Mouse (Mus musculus): ENCODE results near the gene Tmem116. TPM values are rescaled to one million over a fixed set of nuclear protein-coding genes. Genes with fewer than 3 reads are reported as not detected.

Tmem116 gene
- 1 to 10 TPM; 6.6 to 6.9 TPM for total RNA-seq (2021)
- long read RNA-seq, experiment 1, partial matches to known transcripts = 1 of 4 reads
- long read RNA-seq, experiment 1, other reads (novel, unspliced or antisense) = 2 of 4 reads
- long read RNA-seq, experiment 2, partial matches to known transcripts = 1 of 7 reads
- long read RNA-seq, experiment 2, other reads (novel, unspliced or antisense) = 6 of 7 reads

- DNase-seq (ENCODE audit: low spot score in 2 of 2) = no peak
Observed at GRCm38 (mm10) chr5:121451644-121452025, at the start of gene Tmem116. Gene Tmem116 (plus strand): TSS chr5:121451893.

GRCm38 (mm10) chr5:121407856-121408255, 43.8 kb upstream of the Tmem116 start:
- DNase-seq (ENCODE audit: low spot score in 2 of 2) = no peak

- DNase-seq (ENCODE audit: low spot score in 2 of 2) = no peak
Observed at GRCm38 (mm10) chr5:121410975-121411374, 40.7 kb upstream of the Tmem116 start.

- no peak for DNase-seq (ENCODE audit: low spot score in 2 of 2)
Observed at GRCm38 (mm10) chr5:121420721-121421120, 31.0 kb upstream of the Tmem116 start.

GRCm38 (mm10) chr5:121422787-121423186, 28.9 kb upstream of the Tmem116 start:
- peak; percentile 24 to 30 for DNase-seq (ENCODE audit: low spot score in 2 of 2)

GRCm38 (mm10) chr5:121423297-121423696, 28.4 kb upstream of the Tmem116 start:
- no peak for DNase-seq (ENCODE audit: low spot score in 2 of 2)

- peak; percentile 44 to 48 for DNase-seq (ENCODE audit: low spot score in 2 of 2)
Observed at GRCm38 (mm10) chr5:121428954-121429353, 22.7 kb upstream of the Tmem116 start.

GRCm38 (mm10) chr5:121438131-121438530, 13.6 kb upstream of the Tmem116 start:
- peak in 1 of 2 experiments; percentile 25 for DNase-seq (ENCODE audit: low spot score in 2 of 2)

GRCm38 (mm10) chr5:121438756-121439155, 12.9 kb upstream of the Tmem116 start:
- DNase-seq (ENCODE audit: low spot score in 2 of 2) = no peak

GRCm38 (mm10) chr5:121443548-121443947, 8.1 kb upstream of the Tmem116 start:
- peak in 1 of 2 experiments; percentile 37 for DNase-seq (ENCODE audit: low spot score in 2 of 2)

- DNase-seq (ENCODE audit: low spot score in 2 of 2) = no peak
Observed at GRCm38 (mm10) chr5:121444870-121445269, 6.8 kb upstream of the Tmem116 start.

- no peak for DNase-seq (ENCODE audit: low spot score in 2 of 2)
Observed at GRCm38 (mm10) chr5:121448450-121448849, 3.2 kb upstream of the Tmem116 start.

- peak in 1 of 2 experiments; percentile 34 for DNase-seq (ENCODE audit: low spot score in 2 of 2)
Observed at GRCm38 (mm10) chr5:121449976-121450375, 1.7 kb upstream of the Tmem116 start.

GRCm38 (mm10) chr5:121450476-121450875, 1.2 kb upstream of the Tmem116 start:
- no peak for DNase-seq (ENCODE audit: low spot score in 2 of 2)

GRCm38 (mm10) chr5:121451203-121451602, 490 bp upstream of the Tmem116 start:
- no peak for DNase-seq (ENCODE audit: low spot score in 2 of 2)

- DNase-seq (ENCODE audit: low spot score in 2 of 2) = peak; percentile 97 to 98
Observed at GRCm38 (mm10) chr5:121452026-121452869, 555 bp downstream of the Tmem116 start, which contains the start of gene Erp29. Gene Erp29 (minus strand): TSS chr5:121452506.

GRCm38 (mm10) chr5:121452906-121453305, 1.2 kb downstream of the Tmem116 start:
- DNase-seq (ENCODE audit: low spot score in 2 of 2) = no peak

GRCm38 (mm10) chr5:121453743-121454502, 2.2 kb downstream of the Tmem116 start:
- DNase-seq (ENCODE audit: low spot score in 2 of 2) = no peak

GRCm38 (mm10) chr5:121454503-121454782, 2.8 kb downstream of the Tmem116 start:
- DNase-seq (ENCODE audit: low spot score in 2 of 2) = no peak

- no peak for DNase-seq (ENCODE audit: low spot score in 2 of 2)
Observed at GRCm38 (mm10) chr5:121455510-121456265, 4.0 kb downstream of the Tmem116 start.

Measured in left cerebral cortex, adult 18-20 months (tissue).